ENCODE assay signal across 14 mouse cellular contexts in genomic region chr12:45563325-45564030, GRCm38 (mm10).
A peak's percentile ranks its signal among the peaks of the same experiment; 100 is the strongest.
DNase-seq lines count a peak whose midpoint lies in the region; ATAC-seq and TF ChIP-seq lines count a peak whose summit lies in the region.
"Had no signal": no experiment of that assay in that cellular context is flagged by ENCODE, and none has a peak within 500 bp of the region (broad histone marks: within the 10 kb centered on the region; RNA-seq: fewer than 3 reads in every experiment).

No protein-coding gene starts in this region.

- H3K36me3 ChIP-seq in kidney, adult 2 months (ENCODE audit: control insufficient read depth, insufficient read depth, low read length) = no peaks in the 10 kb centered on the region
- no peaks in the 10 kb centered on the region for H3K36me3 ChIP-seq in forebrain, embryonic 15.5 days
- no peaks in the 10 kb centered on the region for H3K36me3 ChIP-seq in neural tube, embryonic 14.5 days (ENCODE audit: control insufficient read depth, insufficient read depth, low read length)
- no peaks in the 10 kb centered on the region for H3K36me3 ChIP-seq in heart, embryonic 10.5 days
- H3K36me3 ChIP-seq: embryonic facial prominence, embryonic 15.5 days; heart, embryonic 12.5 days had no signal

- H3K27ac ChIP-seq in kidney, adult 2 months (ENCODE audit: insufficient read depth, low read depth, low read length) = no peak overlapping the region
- H3K27ac ChIP-seq in forebrain, embryonic 15.5 days (replicated peaks) = no peak overlapping the region
- H3K27ac ChIP-seq in neural tube, embryonic 14.5 days (ENCODE audit: low read depth, low read length) = peak overlapping the region; percentile 73
- no peak overlapping the region for H3K27ac ChIP-seq in heart, embryonic 10.5 days
- H3K27ac ChIP-seq: embryonic facial prominence, embryonic 15.5 days had no signal

- no peak overlapping the region for H3K4me3 ChIP-seq in kidney, adult 2 months (ENCODE audit: insufficient read depth, low read depth, low read length)
- H3K4me3 ChIP-seq in forebrain, embryonic 15.5 days = no peak overlapping the region
- H3K4me3 ChIP-seq in neural tube, embryonic 14.5 days (ENCODE audit: low read depth, low read length) = no peak overlapping the region
- no peak overlapping the region for H3K4me3 ChIP-seq in heart, embryonic 10.5 days
- H3K4me3 ChIP-seq: embryonic facial prominence, embryonic 15.5 days; heart, embryonic 12.5 days had no signal

- peak; percentile 72 for ATAC-seq in forebrain, embryonic 15.5 days (replicated peaks)
- peak; percentile 79 for ATAC-seq in neural tube, embryonic 14.5 days (ENCODE audit: low read depth)

- H3K4me2 ChIP-seq in forebrain, embryonic 15.5 days (replicated peaks) = no peak overlapping the region
- H3K4me2 ChIP-seq in neural tube, embryonic 14.5 days (ENCODE audit: low read depth, low read length) = no peak overlapping the region
- H3K4me2 ChIP-seq: embryonic facial prominence, embryonic 15.5 days; heart, embryonic 12.5 days; lung, embryonic 14.5 days had no signal

- TF ChIP-seq CTCF in kidney, adult 2 months (conservative IDR thresholded peaks at IDR 0.05; ENCODE audit: insufficient read depth, insufficient read length, low read depth, low read length) = no peak

- H3K4me1 ChIP-seq in kidney, adult 2 months (ENCODE audit: control insufficient read depth, insufficient read depth, low read length) = no peaks in the 10 kb centered on the region
- peaks cover 33% of the 10 kb centered on the region for H3K4me1 ChIP-seq in forebrain, embryonic 15.5 days
- peaks cover 19% of the 10 kb centered on the region; the same call in 1 of the 2 replicates for H3K4me1 ChIP-seq in neural tube, embryonic 14.5 days (ENCODE audit: control insufficient read depth, insufficient read depth, low read length)
- H3K4me1 ChIP-seq in heart, embryonic 10.5 days = no peaks in the 10 kb centered on the region
- H3K4me1 ChIP-seq: embryonic facial prominence, embryonic 15.5 days; heart, embryonic 12.5 days had no signal

- 53% methylated on average over 13 of the region's 13 CpGs for WGBS in kidney, adult 2 months
- WGBS in forebrain, embryonic 15.5 days = 52% methylated on average over 13 of the region's 13 CpGs
- WGBS in neural tube, embryonic 14.5 days = 39% methylated on average over 13 of the region's 13 CpGs
- 83% methylated on average over 13 of the region's 13 CpGs for WGBS in heart, embryonic 10.5 days

- peak; percentile 15 for DNase-seq in kidney, adult 2 months
- DNase-seq in kidney, postnatal 36 days = no peak
- DNase-seq in mesoderm, embryonic 11.5 days (ENCODE audit: low read depth, low spot score) = peak; percentile 10
- DNase-seq in layer of hippocampus, adult 18-20 months (ENCODE audit: low spot score in 2 of 2) = no peak
- DNase-seq in thymus, adult 18-20 months = no peak
- no peak for DNase-seq in heart, embryonic 10.5 days (ENCODE audit: low spot score)
- DNase-seq: cerebellum, adult 11-12 months; liver; lung, embryonic 14.5 days; thymus, postnatal 36 days had no signal

- H3K27me3 ChIP-seq in kidney, adult 2 months (replicated peaks; ENCODE audit: control insufficient read depth, insufficient read depth, low read length) = no peaks in the 10 kb centered on the region
- H3K27me3 ChIP-seq in forebrain, embryonic 15.5 days = no peaks in the 10 kb centered on the region
- H3K27me3 ChIP-seq in neural tube, embryonic 14.5 days (ENCODE audit: control insufficient read depth, insufficient read depth, low read length) = no peaks in the 10 kb centered on the region
- no peaks in the 10 kb centered on the region for H3K27me3 ChIP-seq in heart, embryonic 10.5 days (ENCODE audit: insufficient read depth, poor library complexity, severe bottlenecking)
- H3K27me3 ChIP-seq: embryonic facial prominence, embryonic 15.5 days; heart, embryonic 12.5 days had no signal

- H3K9ac ChIP-seq in forebrain, embryonic 15.5 days (replicated peaks) = no peak overlapping the region
- no peak overlapping the region for H3K9ac ChIP-seq in neural tube, embryonic 14.5 days (replicated peaks; ENCODE audit: low read depth, low read length)
- H3K9ac ChIP-seq: embryonic facial prominence, embryonic 15.5 days; heart, embryonic 12.5 days; lung, embryonic 14.5 days had no signal

- no peak for TF ChIP-seq POLR2A in kidney, adult 2 months (IDR thresholded peaks at IDR 0.05; ENCODE audit: low read depth, low read length)

- H3K9me3 ChIP-seq in forebrain, embryonic 15.5 days = no peaks in the 10 kb centered on the region
- no peaks in the 10 kb centered on the region for H3K9me3 ChIP-seq in neural tube, embryonic 14.5 days (ENCODE audit: control insufficient read depth, low read length)
- no peaks in the 10 kb centered on the region for H3K9me3 ChIP-seq in heart, embryonic 10.5 days
- H3K9me3 ChIP-seq: embryonic facial prominence, embryonic 15.5 days; heart, embryonic 12.5 days had no signal

Comparison
In these comparisons a context has a peak if more than half of its experiments do, and no peak if none do; other contexts are left out.
1. DNase-seq: peak in kidney, adult 2 months (single experiment) and mesoderm, embryonic 11.5 days (single experiment); none in kidney, postnatal 36 days (0 of 2), layer of hippocampus, adult 18-20 months (0 of 2), thymus, adult 18-20 months (0 of 2) and heart, embryonic 10.5 days (single experiment).